Mouse (Mus musculus) olfactory bulb, adult 2 months (tissue): ENCODE results near the gene Myo9a.
"Not testable (repeated sequence)": the region's sequence is repeated elsewhere in the genome, so short reads cannot be mapped to it uniquely, and the experiment has no call there.

Experiments used
- CTCF ChIP-seq: fragments of 200-500 bp; IDR thresholded peaks from 2 replicates; pipeline ENCODE4 v1.5.1; 2012; ENCODE audit warnings: low read depth, mild to moderate bottlenecking, low read length, moderate library complexity; ENCODE audit not compliant: insufficient read depth
- POLR2A ChIP-seq: fragments of 200-500 bp; IDR thresholded peaks from 2 replicates; pipeline ENCODE4 v1.6.1; 2012; ENCODE audit warnings: mild to moderate bottlenecking, low read depth, low read length, moderate library complexity; ENCODE audit not compliant: insufficient read depth

GRCm38 (mm10) chr9:59757016-59757415 is 6.3 kb downstream of the Myo9a start:
- not testable (repeated sequence) for TF ChIP-seq CTCF, POLR2A
